20 mouse cellular contexts compared by ENCODE assay signal in the genomic region with DNA sequence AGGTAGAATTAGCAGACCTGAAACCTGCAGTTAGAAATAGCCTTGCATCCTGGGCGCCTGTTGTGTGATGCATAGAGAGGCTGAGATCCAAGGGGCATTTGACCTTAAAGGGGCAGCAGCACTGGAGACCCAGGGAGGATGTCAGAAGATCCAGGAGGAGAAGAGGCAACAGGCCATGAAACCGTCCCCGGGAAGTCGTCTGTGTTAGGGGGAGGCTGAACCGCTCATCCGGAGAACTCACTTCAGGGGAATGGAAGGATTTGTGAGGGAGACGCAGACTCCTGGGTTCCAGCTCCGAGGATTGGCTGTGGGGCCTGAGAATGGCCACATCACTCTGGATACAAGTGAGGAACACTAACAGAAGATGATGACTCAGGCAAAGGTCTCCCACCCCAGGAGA.
DNase-seq lines count a peak whose midpoint lies in the region; ATAC-seq and TF ChIP-seq lines count a peak whose summit lies in the region.
"Had no signal": no experiment of that assay in that cellular context is flagged by ENCODE, and none has a peak within 500 bp of the region (broad histone marks: within the 10 kb centered on the region; RNA-seq: fewer than 3 reads in every experiment).

No protein-coding gene starts in this region.

- H3K36me3 ChIP-seq in heart, embryonic 12.5 days: no peaks in the 10 kb centered on the region; the same call in 1 of the 2 replicates
- H3K36me3 ChIP-seq in kidney, embryonic 14.5 days (ENCODE audit: control insufficient read depth, insufficient read depth, low read length): no peaks in the 10 kb centered on the region; the same call in 1 of the 2 replicates
- no peaks in the 10 kb centered on the region for H3K36me3 ChIP-seq in lung, postnatal 0 days (ENCODE audit: insufficient read depth, low read length)
- H3K36me3 ChIP-seq: embryonic facial prominence, embryonic 12.5 days had no signal

- no peak overlapping the region for H3K4me2 ChIP-seq in heart, embryonic 12.5 days
- H3K4me2 ChIP-seq in kidney, embryonic 14.5 days (replicated peaks; ENCODE audit: low read depth, low read length): peak overlapping the region; percentile 15
- no peak overlapping the region for H3K4me2 ChIP-seq in lung, postnatal 0 days (replicated peaks; ENCODE audit: low read depth, low read length)
- H3K4me2 ChIP-seq: embryonic facial prominence, embryonic 12.5 days; limb, embryonic 13.5 days; lung, embryonic 14.5 days had no signal

- no peaks in the 10 kb centered on the region for H3K27me3 ChIP-seq in heart, embryonic 12.5 days (replicated peaks)
- no peaks in the 10 kb centered on the region for H3K27me3 ChIP-seq in kidney, embryonic 14.5 days (ENCODE audit: control insufficient read depth, insufficient read depth, low read length)
- no peaks in the 10 kb centered on the region for H3K27me3 ChIP-seq in lung, postnatal 0 days (replicated peaks; ENCODE audit: insufficient read depth, low read length)
- H3K27me3 ChIP-seq: embryonic facial prominence, embryonic 12.5 days; limb, embryonic 13.5 days had no signal

- no peak overlapping the region for H3K4me3 ChIP-seq in heart, embryonic 12.5 days
- H3K4me3 ChIP-seq in kidney, embryonic 14.5 days (ENCODE audit: low read length): no peak overlapping the region
- no peak overlapping the region for H3K4me3 ChIP-seq in lung, postnatal 0 days (ENCODE audit: low read depth, low read length)
- H3K4me3 ChIP-seq: embryonic facial prominence, embryonic 12.5 days; limb, embryonic 13.5 days had no signal

- DNase-seq in heart, postnatal 36 days: no peak
- DNase-seq in kidney, adult 18-20 months: no peak
- DNase-seq in lung, postnatal 0 days (ENCODE audit: low spot score): no peak
- no peak for DNase-seq in lung, postnatal 4 days
- DNase-seq in cerebellum, postnatal 4 days (ENCODE audit: low spot score in 2 of 2): no peak
- DNase-seq: adrenal gland, adult 2 months; cerebellum, adult 11-12 months; cerebellum, postnatal 10 days; forebrain, postnatal 0 days; layer of hippocampus, postnatal 36 days; lung, embryonic 14.5 days; midbrain, embryonic 14.5 days; thymus, adult 18-20 months; thymus, postnatal 4 days had no signal

- H3K9ac ChIP-seq in heart, embryonic 12.5 days: no peak overlapping the region
- H3K9ac ChIP-seq in kidney, embryonic 14.5 days (ENCODE audit: low read depth, low read length): no peak overlapping the region
- no peak overlapping the region for H3K9ac ChIP-seq in lung, postnatal 0 days (replicated peaks; ENCODE audit: low read depth)
- H3K9ac ChIP-seq: embryonic facial prominence, embryonic 12.5 days; forebrain, postnatal 0 days; limb, embryonic 13.5 days; liver, embryonic 14.5 days; lung, embryonic 14.5 days had no signal

- no peak for TF ChIP-seq EP300 in lung, postnatal 0 days (IDR thresholded peaks at IDR 0.05)

- no peak for ATAC-seq in heart, embryonic 12.5 days (ENCODE audit: insufficient number of reproducible peaks, low FRiP score)
- ATAC-seq in kidney, embryonic 14.5 days (ENCODE audit: low FRiP score, low TSS enrichment): peak; percentile 30; the same call in 1 of the 2 replicates
- ATAC-seq in lung, postnatal 0 days: no peak
- ATAC-seq: forebrain, postnatal 0 days; hindbrain, postnatal 0 days had no signal

- H3K27ac ChIP-seq in heart, embryonic 12.5 days (ENCODE audit: poor library complexity, severe bottlenecking): peak overlapping the region; percentile 55; the same call in 1 of the 2 replicates
- H3K27ac ChIP-seq in kidney, embryonic 14.5 days (ENCODE audit: low read depth, low read length): peak overlapping the region; percentile 77
- H3K27ac ChIP-seq in lung, postnatal 0 days (ENCODE audit: low read length): peak overlapping the region; percentile 47; the same call in 1 of the 2 replicates
- H3K27ac ChIP-seq: hindbrain, postnatal 0 days; limb, embryonic 13.5 days; liver, embryonic 14.5 days had no signal

- no peaks in the 10 kb centered on the region for H3K9me3 ChIP-seq in heart, embryonic 12.5 days (replicated peaks)
- no peaks in the 10 kb centered on the region for H3K9me3 ChIP-seq in kidney, embryonic 14.5 days (ENCODE audit: control insufficient read depth, low read length)
- no peaks in the 10 kb centered on the region for H3K9me3 ChIP-seq in lung, postnatal 0 days (ENCODE audit: low read length)
- H3K9me3 ChIP-seq: embryonic facial prominence, embryonic 12.5 days; limb, embryonic 13.5 days had no signal

- TF ChIP-seq CTCF in lung, postnatal 0 days (IDR thresholded peaks at IDR 0.05): no peak

- WGBS in heart, embryonic 12.5 days: 65% methylated on average over 8 of the region's 8 CpGs
- 21% methylated on average over 8 of the region's 8 CpGs for WGBS in kidney, embryonic 14.5 days
- WGBS in lung, postnatal 0 days: 71% methylated on average over 8 of the region's 8 CpGs

- H3K4me1 ChIP-seq in heart, embryonic 12.5 days (replicated peaks): peaks cover 79% of the 10 kb centered on the region
- peaks cover 70% of the 10 kb centered on the region for H3K4me1 ChIP-seq in kidney, embryonic 14.5 days (ENCODE audit: control insufficient read depth, insufficient read depth, low read length)
- peaks cover 39% of the 10 kb centered on the region for H3K4me1 ChIP-seq in lung, postnatal 0 days (ENCODE audit: insufficient read depth, low read depth, low read length)

- intact Hi-C loops in heart, postnatal 36 days (cut with DNase I): loop anchor here (2.0 kb wide), 1 partner anchor 44 kb away; no protein-coding TSS in a partner anchor
